Mouse (Mus musculus): ENCODE measurements around the gene Klf7.

The Klf7 gene

DNA sequence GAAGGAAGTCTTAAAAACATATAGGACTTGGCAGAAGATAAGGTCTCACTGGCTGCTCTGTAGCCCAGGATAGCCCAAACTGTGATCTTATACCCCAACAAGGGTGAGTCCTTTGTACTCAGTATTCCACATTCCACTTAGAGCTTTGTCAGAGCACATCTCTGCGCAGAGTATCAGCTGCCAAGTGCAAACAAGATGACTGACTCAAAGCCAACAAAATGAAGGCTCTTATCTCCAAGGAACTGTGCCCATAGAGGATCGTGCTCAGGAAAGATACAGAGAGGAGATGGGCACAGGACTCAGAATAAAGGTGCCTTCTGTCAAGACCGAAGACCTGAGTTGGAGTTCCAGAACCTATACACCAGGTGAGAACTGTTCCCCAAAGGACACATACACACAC lies 100.1 kb downstream of the Klf7 start:
- DNase-seq (ENCODE audit: low spot score): no peak

DNA sequence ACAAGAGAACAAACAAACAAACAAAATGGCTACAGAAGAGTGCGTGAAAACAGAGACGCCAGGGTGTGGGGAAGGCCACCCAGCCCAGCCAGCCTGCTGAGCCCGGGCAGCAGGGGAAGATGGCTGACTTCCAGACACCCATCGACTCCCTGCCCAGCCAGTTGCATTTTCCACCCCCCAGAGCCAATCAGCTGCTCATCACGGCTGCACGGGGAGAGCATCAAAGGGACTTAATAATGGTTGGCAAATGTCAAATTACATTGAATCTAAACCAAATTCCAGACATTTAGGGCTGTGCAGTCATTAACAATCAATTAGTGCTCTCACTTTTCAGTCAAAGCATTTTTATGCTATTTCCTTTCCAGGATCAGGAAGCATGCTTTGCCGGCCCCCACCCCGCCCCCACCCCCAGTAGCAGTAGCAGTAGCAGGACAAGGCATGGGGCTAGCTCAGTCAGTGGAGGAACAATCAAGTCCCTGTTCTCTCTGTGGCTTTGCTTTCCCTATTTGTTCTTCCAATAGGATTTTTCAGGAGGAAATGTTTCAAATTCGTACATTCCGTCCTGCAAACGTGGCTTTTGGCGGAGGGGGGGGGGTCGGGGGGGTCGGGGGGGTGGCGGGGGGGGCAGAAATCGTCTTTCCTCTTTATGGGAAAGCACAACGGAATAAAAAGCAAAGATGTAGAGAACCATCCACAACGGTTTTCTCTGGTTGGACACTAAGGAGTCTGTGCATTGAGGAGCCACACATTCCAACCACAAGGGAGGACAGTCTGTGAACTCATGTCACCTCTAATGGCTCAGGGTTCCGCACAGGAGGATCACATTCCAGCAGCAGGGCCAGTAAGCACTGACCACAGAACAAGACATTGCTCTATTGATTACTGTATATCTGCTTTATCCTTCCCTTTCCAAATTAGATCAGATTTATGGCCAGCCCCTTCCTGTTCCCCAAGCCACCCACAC lies 101.1 kb downstream of the Klf7 start:
- peak; percentile 41 for DNase-seq (ENCODE audit: low spot score)

DNA sequence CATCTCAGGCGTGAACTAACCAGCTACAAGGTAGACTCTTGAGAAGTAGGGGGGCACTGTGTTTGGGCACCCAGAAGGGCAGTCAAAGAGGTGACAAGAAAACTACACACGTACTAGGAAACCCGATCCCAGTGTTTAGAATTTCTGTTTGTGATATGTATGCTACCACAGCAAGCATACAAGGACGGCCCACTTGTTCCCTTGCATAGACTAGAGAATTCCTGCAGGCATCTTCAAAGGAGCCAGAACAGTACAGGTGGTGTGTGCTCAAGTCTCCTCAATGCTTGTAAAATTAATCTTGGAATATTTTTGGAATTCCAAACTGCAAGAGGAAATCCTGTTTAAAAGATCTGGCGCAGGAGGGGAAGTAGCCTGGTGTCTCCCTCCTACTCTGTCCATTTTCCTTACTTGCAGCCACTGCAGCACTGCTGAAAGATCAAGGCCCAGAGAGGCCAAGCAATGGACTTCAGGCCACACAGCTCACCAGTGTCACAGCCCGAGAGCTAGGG lies 102.9 kb downstream of the Klf7 start:
- DNase-seq (ENCODE audit: low spot score): no peak

DNA sequence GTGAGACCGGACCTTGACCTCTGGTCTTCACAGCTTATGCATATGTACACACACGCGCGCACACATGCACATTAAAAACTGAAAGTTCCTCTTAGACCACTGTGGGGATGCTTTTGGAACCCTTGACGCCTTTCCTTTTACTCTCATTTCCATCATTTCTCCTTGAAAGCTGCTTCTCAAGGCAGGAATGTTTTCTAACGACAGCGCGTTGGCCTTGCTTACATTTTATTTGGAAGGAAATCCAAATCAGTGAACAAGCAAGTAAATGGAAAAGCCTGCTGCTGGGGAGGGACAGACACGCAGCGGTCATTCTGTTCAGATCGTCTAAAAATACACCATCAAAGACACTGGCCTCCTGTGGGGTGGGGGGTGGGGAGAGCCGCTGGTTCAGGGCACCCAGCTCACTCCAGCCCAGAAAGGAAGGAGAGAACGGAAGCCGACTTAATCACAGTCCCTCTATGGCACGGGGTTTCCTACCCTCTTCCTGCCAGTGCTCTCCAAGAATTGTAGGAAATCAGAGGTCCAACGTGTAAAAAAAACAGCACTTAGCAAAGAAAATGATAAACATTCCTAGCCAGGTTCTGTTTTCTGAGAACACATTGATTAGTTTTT lies 103.5 kb downstream of the Klf7 start:
- DNase-seq (ENCODE audit: low spot score): no peak

DNA sequence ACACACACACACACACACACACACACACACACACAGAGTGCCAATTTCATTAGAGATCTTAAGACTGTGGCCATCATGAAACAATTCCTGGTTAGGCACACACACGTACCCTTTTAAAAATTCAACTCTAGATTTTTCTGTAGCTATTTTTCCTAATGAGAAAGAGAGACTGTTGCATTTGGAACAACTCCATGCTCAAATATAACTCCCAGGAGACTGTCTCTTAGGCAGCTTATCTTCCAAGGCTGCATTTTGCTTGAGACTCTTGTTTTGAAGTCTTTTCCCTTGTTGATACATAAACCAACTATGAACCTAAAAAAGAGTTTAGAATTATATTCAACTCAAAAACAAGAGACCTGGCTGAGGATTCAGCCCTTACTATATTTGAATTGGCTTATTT lies 108.0 kb downstream of the Klf7 start:
- no peak for DNase-seq (ENCODE audit: low spot score)

DNA sequence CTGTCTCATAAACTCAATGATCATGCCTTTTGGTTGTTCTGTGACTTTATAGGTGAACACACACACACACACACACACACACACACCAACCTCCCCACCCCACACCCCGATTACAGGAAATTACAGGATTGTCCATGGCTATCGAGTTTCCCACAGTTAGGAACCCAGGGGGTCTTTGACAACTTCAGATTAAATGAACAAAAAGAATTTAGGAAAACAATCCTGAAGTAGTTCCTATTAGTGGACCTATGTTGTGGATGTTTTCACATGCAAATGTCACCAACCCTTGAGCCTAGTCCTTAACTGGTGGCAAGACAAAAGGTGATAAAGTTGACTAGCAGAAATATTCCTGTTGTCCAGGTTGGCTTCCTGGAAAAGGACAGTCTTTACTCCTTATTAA lies 113.1 kb downstream of the Klf7 start:
- no peak for DNase-seq (ENCODE audit: low spot score)

DNA sequence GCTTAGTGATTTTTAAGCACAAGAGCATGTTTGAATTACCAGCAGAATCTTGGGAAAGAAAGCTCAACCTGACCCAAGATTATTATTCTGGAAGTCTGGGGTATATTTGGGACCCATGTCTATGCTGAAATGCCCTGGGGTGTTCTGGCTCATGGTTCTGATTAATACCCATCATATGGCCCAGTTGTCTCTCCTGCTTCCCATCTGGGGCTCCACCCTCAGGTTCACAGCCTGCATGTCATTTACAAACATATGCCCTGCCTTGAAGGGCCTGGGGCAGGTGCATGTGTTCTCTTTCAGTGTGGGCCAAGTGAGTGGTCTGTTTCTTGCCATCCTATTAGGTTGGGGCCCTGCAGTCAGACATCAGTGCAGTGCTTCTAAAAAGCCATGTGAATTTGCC lies 114.1 kb downstream of the Klf7 start:
- DNase-seq (ENCODE audit: low spot score): no peak

DNA sequence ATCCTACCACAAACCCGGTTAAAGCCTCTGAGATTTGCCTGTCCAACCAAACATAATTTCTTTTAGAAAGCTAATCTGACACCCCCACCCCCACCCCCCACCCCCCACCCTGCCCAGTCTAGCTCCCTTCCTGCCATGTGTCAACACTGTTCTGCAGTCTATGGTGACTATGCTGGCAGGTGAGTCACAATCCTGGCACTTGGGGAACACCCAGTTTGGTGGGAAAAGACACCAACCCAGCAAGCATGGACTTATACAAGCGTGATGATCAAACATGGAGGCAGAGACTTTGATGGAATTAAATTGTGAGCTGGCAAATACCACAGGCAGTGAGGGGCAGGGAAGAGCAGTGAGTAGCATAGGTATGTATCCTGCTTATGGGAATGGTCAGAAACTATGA lies 116.9 kb downstream of the Klf7 start:
- DNase-seq (ENCODE audit: low spot score): no peak

DNA sequence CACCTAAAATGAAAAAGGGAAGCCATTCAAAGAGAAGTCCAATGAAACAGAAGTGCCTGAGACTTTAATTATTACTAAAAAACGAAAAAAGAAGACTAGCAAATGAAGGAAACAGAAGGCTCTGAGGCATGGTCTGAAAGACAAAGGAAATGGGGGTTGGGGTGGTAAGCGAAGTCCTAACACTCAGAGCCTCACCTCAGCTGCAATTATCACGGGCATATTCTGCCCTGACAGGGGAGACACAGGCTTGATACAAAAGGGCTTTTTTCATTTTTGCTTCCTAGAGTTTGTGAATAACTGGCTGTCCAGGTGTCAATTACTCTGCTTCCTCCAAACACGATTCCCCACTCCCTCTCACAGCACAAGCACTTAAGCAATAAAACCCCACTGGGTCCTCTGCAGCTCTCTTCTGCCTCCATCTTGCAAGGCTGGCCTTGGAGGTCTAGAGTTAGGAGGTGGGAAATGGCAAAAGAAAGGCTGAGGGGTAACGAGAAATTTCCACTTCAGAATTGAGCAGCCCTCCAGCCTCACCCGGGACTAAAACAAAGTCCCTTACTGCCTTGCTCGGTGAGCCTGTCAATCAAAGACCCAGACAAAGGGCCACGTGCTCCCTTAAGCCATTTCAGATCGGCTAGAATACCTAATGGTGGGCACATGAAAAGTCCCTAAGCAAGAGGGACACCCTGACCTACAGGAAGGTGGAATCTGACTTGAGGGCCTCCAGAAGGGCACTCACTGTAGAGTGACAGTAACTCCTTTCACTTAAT lies 118.4 kb downstream of the Klf7 start:
- DNase-seq (ENCODE audit: low spot score): no peak

DNA sequence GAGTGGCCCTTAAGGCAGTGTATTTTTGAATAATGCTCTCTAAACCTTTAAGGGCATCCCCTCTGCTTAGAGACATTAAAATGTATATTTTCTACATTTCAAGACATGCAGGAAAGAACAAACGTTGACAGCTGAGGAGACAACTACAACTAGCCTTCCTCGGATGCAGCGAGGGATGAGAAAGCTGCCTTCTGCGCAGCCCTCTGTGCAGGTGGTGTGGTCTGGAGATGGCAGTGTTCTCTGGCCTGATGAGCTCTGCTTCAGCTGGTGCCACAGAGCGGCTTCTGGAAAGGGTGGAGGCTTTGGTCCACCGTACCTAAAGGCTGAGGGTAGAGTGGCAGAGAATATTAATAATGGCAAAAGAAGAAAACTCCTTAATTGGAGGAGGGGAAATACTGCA lies 120.0 kb downstream of the Klf7 start:
- no peak for DNase-seq (ENCODE audit: low spot score)

DNA sequence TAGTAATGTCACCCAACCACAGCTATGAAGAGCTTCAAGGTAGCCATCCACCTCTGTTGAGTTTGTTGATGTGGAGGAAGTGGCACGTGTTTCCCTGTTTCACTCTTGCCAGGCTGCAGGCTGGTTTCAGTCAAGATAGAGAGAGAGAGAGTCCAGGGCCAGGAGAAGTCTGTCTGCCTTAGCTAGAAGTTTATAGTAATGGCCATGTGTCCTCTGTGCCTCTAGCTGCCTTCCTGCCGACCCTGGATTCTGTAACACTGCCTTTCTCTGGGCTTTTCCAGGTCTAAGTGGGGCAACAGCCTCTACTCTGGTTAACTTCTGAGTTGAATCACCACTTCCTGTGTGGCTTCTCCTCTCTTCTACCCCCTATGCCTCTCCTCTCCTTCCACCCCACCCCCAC lies 121.5 kb downstream of the Klf7 start:
- DNase-seq (ENCODE audit: low spot score): no peak

DNA sequence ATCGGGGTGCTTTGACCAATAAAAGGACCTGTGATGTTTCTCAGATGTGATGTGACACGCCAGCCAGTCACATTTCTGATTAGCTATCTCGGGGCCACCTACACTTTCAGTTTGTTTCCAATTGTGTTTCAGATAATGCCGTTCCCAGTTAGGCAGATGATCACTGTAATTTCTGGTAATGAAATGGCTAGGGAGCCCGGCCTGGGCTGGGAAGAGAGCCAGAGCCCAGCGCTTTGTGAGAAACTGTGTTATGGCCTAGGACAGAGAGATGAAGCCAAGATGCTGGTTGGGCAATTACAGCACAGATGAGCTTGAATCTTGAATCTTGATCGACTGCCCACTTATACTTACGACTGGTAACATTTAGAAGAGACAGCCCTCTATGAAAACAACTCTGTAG lies 122.6 kb downstream of the Klf7 start:
- DNase-seq (ENCODE audit: low spot score): no peak

DNA sequence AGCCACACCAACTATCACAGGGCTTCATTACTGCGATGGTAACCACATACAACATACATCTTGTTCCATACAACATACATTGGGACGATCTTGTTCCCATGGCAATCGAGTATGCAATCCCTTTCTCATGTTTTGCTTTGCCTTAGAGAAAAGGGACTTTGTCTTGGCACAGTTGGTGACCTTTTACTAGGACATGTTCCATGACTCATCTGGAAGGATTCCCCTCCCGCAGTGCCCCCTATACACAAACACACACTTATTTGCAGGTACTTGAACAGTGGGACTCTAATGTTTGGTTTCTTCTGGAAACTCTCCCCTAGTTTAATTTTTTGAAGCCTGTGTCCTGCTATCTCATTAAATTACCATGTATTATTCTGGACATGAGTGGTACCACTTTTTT lies 123.2 kb downstream of the Klf7 start:
- no peak for DNase-seq (ENCODE audit: low spot score)

DNA sequence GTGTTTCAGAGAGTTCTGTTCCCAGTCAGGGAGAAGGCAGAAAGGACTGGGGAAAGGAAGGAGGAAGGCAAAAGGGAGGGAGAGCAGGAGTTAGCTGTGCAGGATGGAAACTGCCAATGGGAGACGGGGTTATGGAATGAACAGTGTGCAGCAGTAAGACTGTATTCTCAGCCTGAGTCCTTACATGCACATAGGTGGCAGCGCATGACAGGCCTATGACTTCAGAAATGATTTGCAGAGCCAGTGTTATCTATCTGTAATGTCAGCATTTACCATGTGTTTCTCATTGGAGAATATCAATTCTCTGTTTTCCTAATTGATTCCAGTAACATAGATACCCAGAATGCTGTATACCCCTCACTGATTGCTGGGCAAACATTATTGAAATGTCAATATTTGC lies 123.9 kb downstream of the Klf7 start:
- DNase-seq (ENCODE audit: low spot score): no peak

DNA sequence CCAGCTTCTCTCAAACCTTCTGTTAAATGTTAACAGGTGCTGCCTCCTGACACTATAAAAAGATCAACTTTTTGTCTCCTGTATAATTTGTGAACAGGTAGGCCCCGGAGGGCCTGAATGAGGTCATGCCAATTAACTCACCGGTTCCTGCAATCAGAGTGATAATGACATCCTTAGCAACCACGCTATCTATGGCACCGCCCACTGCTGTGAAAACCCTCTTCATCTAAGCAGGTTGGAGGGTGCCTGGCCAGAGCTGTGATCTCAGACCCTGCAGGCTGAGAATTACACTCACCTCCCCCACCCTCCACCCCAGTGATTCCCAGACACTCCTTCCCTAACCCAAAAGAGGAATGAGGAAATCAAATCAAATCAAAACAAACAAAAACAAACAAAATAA lies 126.3 kb downstream of the Klf7 start:
- DNase-seq (ENCODE audit: low spot score): no peak

DNA sequence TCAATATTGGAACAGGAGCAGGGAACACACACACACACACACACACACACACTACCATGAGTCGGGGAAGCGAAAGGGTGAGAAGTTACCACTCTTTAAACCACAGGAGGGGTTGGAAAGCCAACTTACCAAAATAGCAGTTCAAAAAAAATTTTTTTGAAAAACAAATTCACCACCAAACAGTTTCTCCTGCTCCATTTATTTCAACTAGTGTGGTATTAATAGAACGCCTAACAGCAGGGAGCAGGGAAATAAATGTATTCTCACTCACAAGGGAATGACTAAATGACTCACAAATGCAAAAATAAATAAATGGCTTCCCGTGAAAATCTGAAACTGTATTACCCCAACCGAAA lies 127.0 kb downstream of the Klf7 start:
- DNase-seq (ENCODE audit: low spot score): no peak

DNA sequence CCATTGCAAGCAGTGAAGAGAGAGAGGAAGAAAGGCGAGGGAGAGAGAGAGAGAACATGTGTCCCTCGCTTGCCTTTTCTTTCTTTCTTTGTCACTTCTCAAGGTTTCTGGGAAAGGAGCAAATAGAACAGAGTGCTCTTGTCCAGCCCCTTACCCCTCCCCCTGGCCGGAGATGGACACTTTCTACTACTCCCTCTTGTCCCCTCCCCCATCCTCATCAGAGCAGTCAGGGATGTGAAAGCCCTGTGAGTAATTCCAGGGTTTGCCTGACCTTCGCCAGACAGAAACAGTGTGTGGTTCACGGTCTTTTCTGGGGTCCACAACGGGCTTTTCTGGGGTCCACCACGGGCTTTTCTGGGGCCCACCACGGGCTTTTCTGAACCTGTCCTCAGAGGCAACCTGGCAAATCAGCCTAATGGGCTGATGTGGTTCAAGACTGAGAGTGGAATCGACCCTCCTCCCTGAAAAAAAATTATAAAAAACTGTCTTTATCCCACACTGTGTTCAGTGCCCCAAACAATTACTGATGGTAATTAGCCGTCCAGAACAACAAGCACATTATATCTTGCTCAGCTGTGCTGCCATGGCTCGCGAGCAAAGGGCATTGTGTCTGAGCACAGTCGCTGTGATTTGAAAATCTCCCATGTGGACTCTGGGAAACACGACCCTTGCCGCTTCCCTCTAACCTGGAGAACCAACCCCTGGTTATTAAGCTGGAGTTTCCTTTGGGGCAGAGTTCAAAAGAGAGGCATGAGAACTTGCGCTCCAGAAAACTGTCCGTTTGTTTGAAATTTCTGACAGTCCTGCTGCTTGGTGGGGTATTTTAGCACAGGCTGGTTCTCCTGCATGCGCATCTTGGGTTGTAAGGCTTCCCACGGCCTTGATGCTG lies 127.6 kb downstream of the Klf7 start:
- peak; percentile 91 for DNase-seq (ENCODE audit: low spot score)

DNA sequence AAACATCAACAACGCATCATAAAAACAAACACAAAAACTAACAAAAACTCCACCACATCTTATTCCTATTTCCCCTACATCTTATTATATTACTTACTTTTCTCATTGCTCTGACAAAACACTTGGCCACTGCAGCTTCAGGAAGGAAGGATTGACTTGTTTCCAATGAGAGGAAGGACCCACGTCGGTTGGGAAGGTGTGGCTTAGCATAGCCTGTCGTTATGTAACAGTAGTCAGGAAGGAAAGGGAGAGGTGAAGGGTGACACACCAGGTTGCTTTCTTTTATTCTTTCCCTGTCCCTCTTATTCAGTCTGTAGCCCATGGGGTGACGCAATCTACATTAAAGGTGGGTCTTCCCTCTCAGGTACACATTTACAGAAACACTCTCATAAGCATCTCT lies 129.6 kb downstream of the Klf7 start:
- no peak for DNase-seq (ENCODE audit: low spot score)

DNA sequence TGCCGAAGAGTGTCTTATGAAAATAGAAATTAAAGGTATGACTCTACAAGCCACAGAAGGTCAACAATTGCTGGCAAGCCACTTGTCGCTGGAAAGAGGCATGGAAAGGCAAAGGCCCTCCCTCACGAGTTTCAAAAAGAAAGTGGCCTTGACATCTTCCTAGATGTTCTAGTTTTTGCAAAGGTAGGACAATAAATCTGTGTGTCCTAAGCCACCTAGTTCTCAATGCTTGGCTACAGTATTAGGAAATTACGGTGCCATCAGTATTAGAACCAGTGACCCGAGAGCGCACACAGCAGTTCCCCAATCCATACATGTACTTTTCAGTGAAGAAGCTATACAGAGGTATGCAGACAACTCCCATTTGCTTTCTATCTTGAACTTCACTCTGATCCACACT lies 131.7 kb downstream of the Klf7 start:
- no peak for DNase-seq (ENCODE audit: low spot score)

DNA sequence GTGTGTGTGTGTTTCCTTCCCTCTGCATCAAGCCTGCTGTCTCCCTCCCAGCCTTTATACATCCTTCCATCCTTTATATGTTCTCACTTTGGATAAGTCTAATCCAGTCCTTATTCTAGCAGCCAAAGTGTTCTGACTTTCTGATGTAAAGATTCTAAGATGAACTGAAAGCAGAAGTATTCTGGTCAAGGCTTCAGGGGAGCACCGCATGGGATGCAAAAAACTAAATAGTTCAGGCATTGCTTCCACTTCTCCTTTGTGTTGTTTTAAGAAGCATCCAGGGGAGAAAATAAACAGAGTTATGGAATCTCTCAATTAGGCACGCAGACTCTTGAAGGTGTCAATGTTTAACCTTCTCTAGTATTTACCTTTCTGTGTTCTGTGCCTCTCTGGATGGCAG lies 141.3 kb downstream of the Klf7 start:
- no peak for DNase-seq (ENCODE audit: low spot score)

All from embryo, embryonic 10.5 days (tissue).